In the genomic region with DNA sequence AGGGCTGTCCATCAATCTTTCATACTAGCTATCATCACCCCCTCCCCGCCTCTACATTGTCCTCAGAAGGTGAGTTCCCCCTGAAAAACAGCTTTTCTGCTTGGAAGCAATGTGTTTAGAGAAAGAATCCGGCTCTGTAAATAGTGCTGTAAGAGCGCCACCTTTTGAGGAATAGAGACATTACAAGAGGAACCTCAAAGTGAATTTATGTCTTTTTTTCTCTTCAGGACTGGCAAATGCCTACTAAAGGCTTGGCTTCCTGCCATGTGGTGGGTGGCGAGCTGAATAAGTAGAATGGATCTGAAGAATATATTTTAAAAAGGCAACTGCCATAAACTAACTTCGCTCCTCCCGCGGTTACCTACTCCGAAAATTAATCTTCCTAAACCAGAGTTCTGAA, we compare ENCODE assay signal across 8 mouse cellular contexts. TPM values are rescaled to one million over a fixed set of nuclear protein-coding genes. Genes with fewer than 3 reads are reported as not detected.
DNase-seq lines count a peak whose midpoint lies in the region; ATAC-seq lines count a peak whose summit lies in the region.

No protein-coding gene starts in this region.

- H3K4me2 ChIP-seq in forebrain, embryonic 13.5 days, result 0 out of 2 replicates have a peak overlapping the region, but pooled peaks have one; percentile 1
- H3K4me2 ChIP-seq in neural tube, embryonic 15.5 days, result peak overlapping the region; percentile 63

- H3K27me3 ChIP-seq in forebrain, embryonic 13.5 days, result peaks cover 56% of the 10 kb centered on the region
- H3K27me3 ChIP-seq in forebrain, embryonic 10.5 days (ENCODE audit: poor library complexity, severe bottlenecking), result peaks cover 80% of the 10 kb centered on the region
- peaks cover 16% of the 10 kb centered on the region; the same call in 1 of the 2 replicates for H3K27me3 ChIP-seq in neural tube, embryonic 15.5 days (replicated peaks)

- no peaks in the 10 kb centered on the region for H3K36me3 ChIP-seq in forebrain, embryonic 13.5 days (ENCODE audit: poor library complexity, severe bottlenecking)
- H3K36me3 ChIP-seq in forebrain, embryonic 10.5 days (replicated peaks), result no peaks in the 10 kb centered on the region
- no peaks in the 10 kb centered on the region for H3K36me3 ChIP-seq in neural tube, embryonic 15.5 days

- H3K4me1 ChIP-seq in forebrain, embryonic 13.5 days, result peaks cover 20% of the 10 kb centered on the region
- H3K4me1 ChIP-seq in forebrain, embryonic 10.5 days, result peaks cover 22% of the 10 kb centered on the region
- H3K4me1 ChIP-seq in neural tube, embryonic 15.5 days, result peaks cover 49% of the 10 kb centered on the region

- DNase-seq in forebrain, embryonic 10.5 days (ENCODE audit: extremely low spot score, low spot score), result no peak
- peak; percentile 63 for DNase-seq in thymus, postnatal 0 days (ENCODE audit: low spot score)
- DNase-seq in thymus, postnatal 25 days, result no peak
- DNase-seq in embryo, embryonic 11 days, result peak; percentile 74
- DNase-seq in layer of hippocampus, adult 9-10 months (ENCODE audit: low spot score), result peak; percentile 81
- no peak for DNase-seq in ovary, postnatal 36 days (ENCODE audit: low spot score)

- no peaks in the 10 kb centered on the region for H3K9me3 ChIP-seq in forebrain, embryonic 13.5 days (replicated peaks)
- no peaks in the 10 kb centered on the region for H3K9me3 ChIP-seq in forebrain, embryonic 10.5 days
- no peaks in the 10 kb centered on the region for H3K9me3 ChIP-seq in neural tube, embryonic 15.5 days (replicated peaks)

- H3K9ac ChIP-seq in forebrain, embryonic 13.5 days, result no peak overlapping the region
- H3K9ac ChIP-seq in neural tube, embryonic 15.5 days (replicated peaks), result no peak overlapping the region

- H3K27ac ChIP-seq in forebrain, embryonic 13.5 days, result no peak overlapping the region
- H3K27ac ChIP-seq in forebrain, embryonic 10.5 days, result no peak overlapping the region
- 0 out of 2 replicates have a peak overlapping the region, but pooled peaks have one; percentile 0 for H3K27ac ChIP-seq in neural tube, embryonic 15.5 days (replicated peaks)

- no peak overlapping the region for H3K4me3 ChIP-seq in forebrain, embryonic 13.5 days
- H3K4me3 ChIP-seq in forebrain, embryonic 10.5 days, result no peak overlapping the region
- H3K4me3 ChIP-seq in neural tube, embryonic 15.5 days (replicated peaks), result no peak overlapping the region

- no peak for ATAC-seq in forebrain, embryonic 13.5 days
- no peak for ATAC-seq in neural tube, embryonic 15.5 days (ENCODE audit: low FRiP score)

- WGBS in forebrain, embryonic 13.5 days, result 21% methylated on average over 8 of the region's 8 CpGs
- 43% methylated on average over 8 of the region's 8 CpGs for WGBS in forebrain, embryonic 10.5 days
- WGBS in neural tube, embryonic 15.5 days, result 24% methylated on average over 8 of the region's 8 CpGs

RNA-seq across cellular contexts. Expression of gene Ccdc184, which starts 6.9 kb away (rescaled TPM):
- 19.4 and 25.6 TPM in 2 replicates for polyA plus RNA-seq in forebrain, embryonic 13.5 days (2015; fragmentation: Nextera tagmentation; extraction: Ambion mirVana)
- polyA plus RNA-seq in forebrain, embryonic 10.5 days (2016; fragmentation: Nextera tagmentation; extraction: Ambion mirVana), result 4.4 and 4.6 TPM in 2 replicates
- 0.25 and 0.30 TPM in 2 replicates for polyA plus RNA-seq in thymus, postnatal 0 days (2015; fragmentation: Nextera tagmentation; extraction: Ambion mirVana)
- 98.5 and 116 TPM in 2 replicates for polyA plus RNA-seq in neural tube, embryonic 15.5 days (2015; fragmentation: Nextera tagmentation; extraction: Ambion mirVana)

RNA-seq across cellular contexts. Expression of gene Asb8, which starts 8.4 kb away (rescaled TPM):
- polyA plus RNA-seq in forebrain, embryonic 13.5 days (2015; fragmentation: Nextera tagmentation; extraction: Ambion mirVana), result 41.4 and 45.8 TPM in 2 replicates
- 40.7 and 40.8 TPM in 2 replicates for polyA plus RNA-seq in forebrain, embryonic 10.5 days (2016; fragmentation: Nextera tagmentation; extraction: Ambion mirVana)
- polyA plus RNA-seq in thymus, postnatal 0 days (2015; fragmentation: Nextera tagmentation; extraction: Ambion mirVana), result 43.2 and 43.6 TPM in 2 replicates
- polyA plus RNA-seq in neural tube, embryonic 15.5 days (2015; fragmentation: Nextera tagmentation; extraction: Ambion mirVana), result 61.9 and 62.5 TPM in 2 replicates

RNA-seq across cellular contexts. Expression of gene Olfr288, which starts 21.5 kb away (rescaled TPM):
- not detected in 2 replicates for polyA plus RNA-seq in forebrain, embryonic 13.5 days (2015; fragmentation: Nextera tagmentation; extraction: Ambion mirVana)
- polyA plus RNA-seq in forebrain, embryonic 10.5 days (2016; fragmentation: Nextera tagmentation; extraction: Ambion mirVana), result not detected in 2 replicates
- not detected in 2 replicates for polyA plus RNA-seq in thymus, postnatal 0 days (2015; fragmentation: Nextera tagmentation; extraction: Ambion mirVana)
- not detected in 2 replicates for polyA plus RNA-seq in neural tube, embryonic 15.5 days (2015; fragmentation: Nextera tagmentation; extraction: Ambion mirVana)

RNA-seq across cellular contexts. Expression of gene Gm44579, which starts 47.0 kb away (rescaled TPM):
- polyA plus RNA-seq in forebrain, embryonic 13.5 days (2015; fragmentation: Nextera tagmentation; extraction: Ambion mirVana), result not detected in 2 replicates
- polyA plus RNA-seq in forebrain, embryonic 10.5 days (2016; fragmentation: Nextera tagmentation; extraction: Ambion mirVana), result not detected in 2 replicates
- polyA plus RNA-seq in thymus, postnatal 0 days (2015; fragmentation: Nextera tagmentation; extraction: Ambion mirVana), result not detected in 2 replicates
- 0.13 TPM in 1 of 2 replicates, not detected in the other for polyA plus RNA-seq in neural tube, embryonic 15.5 days (2015; fragmentation: Nextera tagmentation; extraction: Ambion mirVana)

RNA-seq across cellular contexts. Expression of gene Olfr287, which starts 47.0 kb away (rescaled TPM):
- polyA plus RNA-seq in forebrain, embryonic 13.5 days (2015; fragmentation: Nextera tagmentation; extraction: Ambion mirVana), result not detected in 2 replicates
- not detected in 2 replicates for polyA plus RNA-seq in forebrain, embryonic 10.5 days (2016; fragmentation: Nextera tagmentation; extraction: Ambion mirVana)
- polyA plus RNA-seq in thymus, postnatal 0 days (2015; fragmentation: Nextera tagmentation; extraction: Ambion mirVana), result not detected in 2 replicates
- 0.35 and 0.46 TPM in 2 replicates for polyA plus RNA-seq in neural tube, embryonic 15.5 days (2015; fragmentation: Nextera tagmentation; extraction: Ambion mirVana)

Comparison
In these comparisons a context has a peak if more than half of its experiments do, and no peak if none do; other contexts are left out.
1. DNase-seq: peak in thymus, postnatal 0 days (single experiment), embryo, embryonic 11 days (single experiment) and layer of hippocampus, adult 9-10 months (single experiment); none in forebrain, embryonic 10.5 days (single experiment), thymus, postnatal 25 days (single experiment) and ovary, postnatal 36 days (single experiment).